Mouse (Mus musculus): ENCODE measurements around the gene Frg2f1. TPM values are rescaled to one million over a fixed set of nuclear protein-coding genes. Genes with fewer than 3 reads are reported as not detected.

Frg2f1 gene
- polyA plus RNA-seq, 1 experiment, result 5.5 TPM

DNA sequence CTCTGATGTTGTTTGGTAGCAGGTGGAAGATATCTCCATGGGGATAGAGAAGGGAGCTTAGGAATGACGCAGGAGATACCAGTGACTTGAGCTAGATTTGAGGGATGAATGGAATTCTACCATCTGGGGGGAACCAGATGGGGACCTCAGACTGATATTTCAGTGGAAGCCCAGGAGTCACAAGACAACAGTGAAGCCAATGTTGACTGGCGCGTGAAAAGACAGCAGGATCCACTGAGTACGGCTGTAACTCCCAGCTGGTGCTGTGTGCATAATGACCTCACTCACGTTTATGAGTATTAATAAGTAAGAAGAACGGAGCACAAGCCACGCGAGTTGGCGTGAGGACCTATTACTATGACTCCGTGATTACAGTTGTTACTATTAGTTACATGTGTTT is 49.7 kb downstream of the Frg2f1 start:
- H3K4me1 ChIP-seq (ENCODE audit: control insufficient read depth, insufficient read depth, low read length), result no peaks in the 10 kb centered on the region
- H3K27ac ChIP-seq (ENCODE audit: control insufficient read depth, insufficient read depth, low read depth, low read length, poor library complexity), result no peak overlapping the region
- H3K4me3 ChIP-seq (replicated peaks; ENCODE audit: control insufficient read depth, low read depth, low read length), result no peak overlapping the region
- WGBS, result 89% methylated on average over 10 of the region's 10 CpGs
- no peak for TF ChIP-seq CTCF (IDR thresholded peaks at IDR 0.05; ENCODE audit: control insufficient read depth, insufficient read depth, low read length)
- no peak for TF ChIP-seq POLR2A (IDR thresholded peaks at IDR 0.05; ENCODE audit: borderline replicate concordance, control insufficient read depth, low read depth, low read length)

DNA sequence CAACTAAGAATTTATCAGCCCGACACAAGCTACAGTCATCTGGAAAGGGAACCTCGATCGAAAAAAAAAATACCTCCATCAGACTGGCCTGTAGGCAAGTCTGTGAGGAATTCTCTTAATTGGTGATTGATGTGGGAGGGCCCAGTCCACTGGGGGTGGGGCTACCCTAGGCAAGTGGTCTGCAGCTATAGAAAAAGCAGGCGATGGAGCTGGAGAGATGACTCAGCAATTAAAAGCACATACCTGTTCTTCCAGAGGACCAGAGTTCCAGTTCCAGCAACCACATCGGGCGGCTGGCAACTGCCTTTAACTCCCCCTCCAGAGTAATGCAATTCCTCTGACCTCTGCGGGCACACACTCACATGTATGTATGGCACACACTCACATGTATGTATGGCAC is 54.4 kb downstream of the Frg2f1 start:
- Histone ChIP-seq H3K4me3 (replicated peaks; ENCODE audit: control insufficient read depth, low read depth, low read length) (no peak overlapping the region), H3K27ac (ENCODE audit: control insufficient read depth, insufficient read depth, low read depth, low read length, poor library complexity) (no peak overlapping the region), H3K4me1 (ENCODE audit: control insufficient read depth, insufficient read depth, low read length) (no peaks in the 10 kb centered on the region)
- TF ChIP-seq CTCF (IDR thresholded peaks at IDR 0.05; ENCODE audit: control insufficient read depth, insufficient read depth, low read length) (no peak), POLR2A (IDR thresholded peaks at IDR 0.05; ENCODE audit: borderline replicate concordance, control insufficient read depth, low read depth, low read length) (no peak)
- 63% methylated on average over 7 of the region's 7 CpGs for WGBS

DNA sequence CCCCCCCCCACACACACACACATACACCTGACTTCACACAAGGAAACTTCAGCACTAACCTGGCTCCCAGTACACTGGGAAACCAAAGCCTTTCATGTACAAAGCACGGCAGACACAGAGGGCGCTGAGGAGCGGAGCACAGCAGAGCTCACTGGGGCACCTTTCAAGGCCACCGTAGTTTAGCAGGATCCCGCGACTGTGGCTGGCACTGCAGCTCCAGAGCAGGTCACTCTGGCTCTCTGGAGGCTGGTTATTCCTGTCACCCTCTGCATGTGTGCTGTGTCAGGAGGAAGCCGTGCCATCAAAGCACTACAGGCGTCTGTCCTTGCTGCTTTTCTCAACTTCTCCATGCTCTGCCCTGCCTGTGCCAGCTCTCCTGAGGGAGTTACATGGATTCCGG is 56.3 kb downstream of the Frg2f1 start:
- 45% methylated on average over 9 of the region's 9 CpGs for WGBS
- Histone ChIP-seq H3K4me3 (replicated peaks; ENCODE audit: control insufficient read depth, low read depth, low read length) (no peak overlapping the region), H3K27ac (ENCODE audit: control insufficient read depth, insufficient read depth, low read depth, low read length, poor library complexity) (no peak overlapping the region), H3K4me1 (ENCODE audit: control insufficient read depth, insufficient read depth, low read length) (no peaks in the 10 kb centered on the region)
- TF ChIP-seq CTCF (IDR thresholded peaks at IDR 0.05; ENCODE audit: control insufficient read depth, insufficient read depth, low read length), result no peak
- no peak for TF ChIP-seq POLR2A (IDR thresholded peaks at IDR 0.05; ENCODE audit: borderline replicate concordance, control insufficient read depth, low read depth, low read length)

Other genes with a start within 250 kb of the Frg2f1 start
- gene Ybx1, start 244.9 kb downstream of the Frg2f1 start, polyA plus RNA-seq (2011; ENCODE audit: insufficient read depth, insufficient read length, low replicate concordance, missing spikeins), result 212 and 389 TPM in 2 replicates
- gene Ppih, start 219.0 kb downstream of the Frg2f1 start, polyA plus RNA-seq (2011; ENCODE audit: insufficient read depth, insufficient read length, low replicate concordance, missing spikeins), result 45.5 and 99.6 TPM in 2 replicates
- 2.3 and 3.7 TPM in 2 replicates for gene Ccdc30, start 124.0 kb downstream of the Frg2f1 start, polyA plus RNA-seq (2011; ENCODE audit: insufficient read depth, insufficient read length, low replicate concordance, missing spikeins)
- gene Ppcs, start 117.1 kb downstream of the Frg2f1 start, polyA plus RNA-seq (2011; ENCODE audit: insufficient read depth, insufficient read length, low replicate concordance, missing spikeins), result 5.5 and 9.8 TPM in 2 replicates
- gene Zmynd12, start 116.7 kb downstream of the Frg2f1 start, polyA plus RNA-seq (2011; ENCODE audit: insufficient read depth, insufficient read length, low replicate concordance, missing spikeins), result 3.3 TPM in 1 of 2 replicates, not detected in the other
- gene Rimkla, start 46.9 kb downstream of the Frg2f1 start, polyA plus RNA-seq (2011; ENCODE audit: insufficient read depth, insufficient read length, low replicate concordance, missing spikeins), result not detected in 2 replicates
- 5.0 and 9.7 TPM in 2 replicates for gene Foxj3, start 2.5 kb downstream of the Frg2f1 start, polyA plus RNA-seq (2011; ENCODE audit: insufficient read depth, insufficient read length, low replicate concordance, missing spikeins)
- gene Guca2a, start 98.2 kb upstream of the Frg2f1 start, polyA plus RNA-seq (2011; ENCODE audit: insufficient read depth, insufficient read length, low replicate concordance, missing spikeins), result not detected in 2 replicates
- 2.2 TPM in 1 of 2 replicates, not detected in the other for gene Guca2b, start 119.4 kb upstream of the Frg2f1 start, polyA plus RNA-seq (2011; ENCODE audit: insufficient read depth, insufficient read length, low replicate concordance, missing spikeins)
- gene Hivep3, start 194.3 kb upstream of the Frg2f1 start, polyA plus RNA-seq (2011; ENCODE audit: insufficient read depth, insufficient read length, low replicate concordance, missing spikeins), result 4.4 and 7.3 TPM in 2 replicates